Mouse (Mus musculus) ES-E14 (cell line): Measurements from ENCODE around the gene Usp35.

Source experiments
- CHD2 ChIP-seq: IDR thresholded peaks from 2 replicates; pipeline ENCODE4 v1.6.1; 2014; ENCODE audit warnings: mild to moderate bottlenecking, low read depth, low read length, inconsistent platforms
- ZC3H11A ChIP-seq: IDR thresholded peaks from 2 replicates; pipeline ENCODE4 v1.6.1; 2012; ENCODE audit warnings: low read depth, mild to moderate bottlenecking, inconsistent platforms, low read length, borderline replicate concordance
- ZNF384 ChIP-seq: IDR thresholded peaks from 2 replicates; pipeline ENCODE4 v1.6.1; 2012; ENCODE audit warnings: low read depth, low read length, inconsistent platforms

DNA sequence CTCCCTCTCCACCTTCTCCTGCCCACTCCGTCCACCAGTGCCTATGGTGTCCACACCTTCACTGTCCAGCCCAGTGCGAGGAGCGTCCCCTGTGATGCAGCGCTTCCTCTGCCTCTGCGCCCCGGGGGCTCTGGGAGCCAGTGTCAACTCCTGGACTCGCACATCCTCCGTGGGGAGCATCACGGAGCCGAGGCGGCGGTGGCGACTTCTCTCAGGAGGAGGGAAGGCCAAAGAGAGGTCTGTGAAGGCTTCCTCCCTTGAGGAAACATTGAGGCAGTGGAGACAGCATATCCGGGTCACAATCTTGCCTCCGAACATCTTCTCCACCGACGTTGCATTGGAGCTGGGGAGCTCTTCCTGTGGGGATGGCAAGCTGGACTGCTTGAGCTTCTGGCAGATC, 19.6 kb downstream of the Usp35 start:
- TF ChIP-seq CHD2, result no peak
- TF ChIP-seq ZNF384, result no peak
- no peak for TF ChIP-seq ZC3H11A
